Mouse (Mus musculus): ENCODE data around the gene 2310061I04Rik. TPM values are rescaled to one million over a fixed set of nuclear protein-coding genes. Genes with fewer than 3 reads are reported as not detected.

Gene 2310061I04Rik
- polyA plus RNA-seq, 1 experiment from 2014 or later, result 74.2 TPM

DNA sequence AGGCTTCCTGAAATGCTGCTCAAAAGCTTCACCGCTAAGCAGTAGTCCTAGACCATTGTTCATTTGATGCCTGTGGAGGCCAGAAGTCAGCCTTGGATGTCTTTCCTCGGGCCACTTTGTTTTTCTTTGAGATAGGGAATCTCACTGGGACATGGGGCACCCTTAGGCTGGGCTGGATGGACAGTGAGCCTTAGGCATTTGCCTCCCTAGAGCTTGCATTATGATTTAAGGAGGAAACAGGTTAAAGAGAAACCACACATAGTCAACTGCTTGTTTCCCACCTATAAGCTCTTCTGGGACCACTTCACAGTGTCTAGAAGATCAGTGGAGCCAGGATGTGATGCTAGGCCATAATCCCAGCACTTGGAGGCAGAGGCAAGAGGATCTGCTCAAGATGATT, 37.4 kb downstream of the 2310061I04Rik start:
- no peak overlapping the region for H3K9ac ChIP-seq (replicated peaks; ENCODE audit: low read depth, low read length)
- peaks cover 5% of the 10 kb centered on the region; the same call in 1 of the 2 replicates for H3K4me1 ChIP-seq (ENCODE audit: control insufficient read depth, insufficient read depth, low read length)
- H3K4me3 ChIP-seq (ENCODE audit: low read depth, low read length), result no peak overlapping the region
- no peaks in the 10 kb centered on the region for H3K27me3 ChIP-seq (ENCODE audit: control insufficient read depth, insufficient read depth, low read length)
- 68% methylated on average over 2 of the region's 2 CpGs for WGBS
- H3K9me3 ChIP-seq (ENCODE audit: control insufficient read depth, low read length), result no peaks in the 10 kb centered on the region
- H3K36me3 ChIP-seq (ENCODE audit: control insufficient read depth, insufficient read depth, low read length), result peaks cover 8% of the 10 kb centered on the region; the same call in 1 of the 2 replicates
- H3K4me2 ChIP-seq (ENCODE audit: low read depth, low read length), result no peak overlapping the region
- no peak overlapping the region for H3K27ac ChIP-seq (ENCODE audit: low read depth, low read length)
- no peak for ATAC-seq (ENCODE audit: low read depth)

GRCm38 (mm10) chr17:35859371-35859770, 37.9 kb downstream of the 2310061I04Rik start:
- 92% methylated on average over 1 of the region's 1 CpGs for WGBS
- ATAC-seq (ENCODE audit: low read depth), result no peak

GRCm38 (mm10) chr17:35850974-35851373, 46.3 kb downstream of the 2310061I04Rik start:
- Histone ChIP-seq H3K36me3 (ENCODE audit: control insufficient read depth, insufficient read depth, low read length) (peaks cover 36% of the 10 kb centered on the region), H3K9me3 (ENCODE audit: control insufficient read depth, low read length) (no peaks in the 10 kb centered on the region), H3K4me3 (ENCODE audit: low read depth, low read length) (no peak overlapping the region), H3K27me3 (ENCODE audit: control insufficient read depth, insufficient read depth, low read length) (no peaks in the 10 kb centered on the region), H3K4me1 (ENCODE audit: control insufficient read depth, insufficient read depth, low read length) (no peaks in the 10 kb centered on the region), H3K4me2 (ENCODE audit: low read depth, low read length) (no peak overlapping the region), H3K9ac (replicated peaks; ENCODE audit: low read depth, low read length) (no peak overlapping the region), H3K27ac (ENCODE audit: low read depth, low read length) (no peak overlapping the region)
- 96% methylated on average over 3 of the region's 3 CpGs for WGBS
- ATAC-seq (ENCODE audit: low read depth), result no peak

More at GRCm38 (mm10) chr17:35859371-35859770, 37.9 kb downstream of the 2310061I04Rik start:
- Histone ChIP-seq H3K9ac (replicated peaks; ENCODE audit: low read depth, low read length) (no peak overlapping the region), H3K4me1 (ENCODE audit: control insufficient read depth, insufficient read depth, low read length) (0 out of 2 replicates have a peak, but pooled peaks cover 3% of the 10 kb centered on the region), H3K4me2 (ENCODE audit: low read depth, low read length) (no peak overlapping the region), H3K36me3 (ENCODE audit: control insufficient read depth, insufficient read depth, low read length) (peaks cover 8% of the 10 kb centered on the region; the same call in 1 of the 2 replicates), H3K4me3 (ENCODE audit: low read depth, low read length) (no peak overlapping the region), H3K27me3 (ENCODE audit: control insufficient read depth, insufficient read depth, low read length) (no peaks in the 10 kb centered on the region), H3K9me3 (ENCODE audit: control insufficient read depth, low read length) (no peaks in the 10 kb centered on the region), H3K27ac (ENCODE audit: low read depth, low read length) (no peak overlapping the region)

- Histone ChIP-seq H3K9ac (replicated peaks; ENCODE audit: low read depth, low read length) (no peak overlapping the region), H3K27me3 (ENCODE audit: control insufficient read depth, insufficient read depth, low read length) (no peaks in the 10 kb centered on the region), H3K9me3 (ENCODE audit: control insufficient read depth, low read length) (no peaks in the 10 kb centered on the region), H3K4me3 (ENCODE audit: low read depth, low read length) (no peak overlapping the region), H3K4me1 (ENCODE audit: control insufficient read depth, insufficient read depth, low read length) (no peaks in the 10 kb centered on the region), H3K4me2 (ENCODE audit: low read depth, low read length) (no peak overlapping the region), H3K27ac (ENCODE audit: low read depth, low read length) (no peak overlapping the region), H3K36me3 (ENCODE audit: control insufficient read depth, insufficient read depth, low read length) (peaks cover 32% of the 10 kb centered on the region)
- ATAC-seq (ENCODE audit: low read depth), result peak; percentile 28; the same call in 1 of the 2 replicates
- 37% methylated on average over 1 of the region's 1 CpGs for WGBS
These were observed 49.1 kb downstream of the 2310061I04Rik start for GRCm38 (mm10) chr17:35848112-35848511.

- H3K27me3 ChIP-seq (ENCODE audit: control insufficient read depth, insufficient read depth, low read length), result no peaks in the 10 kb centered on the region
- no peak overlapping the region for H3K27ac ChIP-seq (ENCODE audit: low read depth, low read length)
- H3K9me3 ChIP-seq (ENCODE audit: control insufficient read depth, low read length), result no peaks in the 10 kb centered on the region
- ATAC-seq (ENCODE audit: low read depth), result no peak
- peaks cover 12% of the 10 kb centered on the region for H3K36me3 ChIP-seq (ENCODE audit: control insufficient read depth, insufficient read depth, low read length)
- no peak overlapping the region for H3K4me3 ChIP-seq (ENCODE audit: low read depth, low read length)
- no peak overlapping the region for H3K9ac ChIP-seq (replicated peaks; ENCODE audit: low read depth, low read length)
- no peak overlapping the region for H3K4me2 ChIP-seq (ENCODE audit: low read depth, low read length)
- H3K4me1 ChIP-seq (ENCODE audit: control insufficient read depth, insufficient read depth, low read length), result peaks cover 10% of the 10 kb centered on the region; the same call in 1 of the 2 replicates
- WGBS, result 95% methylated on average over 3 of the region's 3 CpGs
These were observed 53.7 kb downstream of the 2310061I04Rik start for GRCm38 (mm10) chr17:35843514-35843913.

MicroRNA genes within 50 kb of the gene (microRNA counts, 519-probe panel; counts per million panel counts)
- microRNA mmu-miR-1894-3p (not detected), microRNA mmu-miR-1894-5p (not detected)

Small RNA genes lying within 50 kb of the gene (microRNA-seq; reads per million reads assigned to microRNA genes)
- gene Gm28033 (not detected), gene Mir1894 (not detected)

Other genes starting within 250 kb of the 2310061I04Rik start
- gene Vars2, start 229.8 kb downstream of the 2310061I04Rik start, polyA plus RNA-seq (2014; fragmentation: Nextera tagmentation; extraction: Ambion mirVana), result 10.7 and 11.7 TPM in 2 replicates
- gene Gtf2h4, start 223.7 kb downstream of the 2310061I04Rik start, polyA plus RNA-seq (2014; fragmentation: Nextera tagmentation; extraction: Ambion mirVana), result 20.7 and 21.0 TPM in 2 replicates
- 48.6 and 65.6 TPM in 2 replicates for gene Ddr1, start 192.8 kb downstream of the 2310061I04Rik start, polyA plus RNA-seq (2014; fragmentation: Nextera tagmentation; extraction: Ambion mirVana)
- gene Ier3, start 75.7 kb downstream of the 2310061I04Rik start, polyA plus RNA-seq (2014; fragmentation: Nextera tagmentation; extraction: Ambion mirVana), result 4.2 and 6.9 TPM in 2 replicates
- gene Flot1, start 74.2 kb downstream of the 2310061I04Rik start, polyA plus RNA-seq (2014; fragmentation: Nextera tagmentation; extraction: Ambion mirVana), result 100 and 121 TPM in 2 replicates
- gene Tubb5, start 59.1 kb downstream of the 2310061I04Rik start, polyA plus RNA-seq (2014; fragmentation: Nextera tagmentation; extraction: Ambion mirVana), result 1,611 and 1,626 TPM in 2 replicates
- 6.0 and 8.5 TPM in 2 replicates for gene Mdc1, start 55.9 kb downstream of the 2310061I04Rik start, polyA plus RNA-seq (2014; fragmentation: Nextera tagmentation; extraction: Ambion mirVana)
- 15.7 and 16.9 TPM in 2 replicates for gene Nrm, start 36.1 kb downstream of the 2310061I04Rik start, polyA plus RNA-seq (2014; fragmentation: Nextera tagmentation; extraction: Ambion mirVana)
- 18.0 and 27.3 TPM in 2 replicates for gene Ppp1r18, start 31.8 kb downstream of the 2310061I04Rik start, polyA plus RNA-seq (2014; fragmentation: Nextera tagmentation; extraction: Ambion mirVana)
- gene Dhx16, start 17.6 kb downstream of the 2310061I04Rik start, polyA plus RNA-seq (2014; fragmentation: Nextera tagmentation; extraction: Ambion mirVana), result 22.4 and 37.5 TPM in 2 replicates
- gene Atat1, start 12.6 kb upstream of the 2310061I04Rik start, polyA plus RNA-seq (2014; fragmentation: Nextera tagmentation; extraction: Ambion mirVana), result 448 and 481 TPM in 2 replicates
- 65.3 and 66.2 TPM in 2 replicates for gene Mrps18b, start 19.0 kb upstream of the 2310061I04Rik start, polyA plus RNA-seq (2014; fragmentation: Nextera tagmentation; extraction: Ambion mirVana)
- 31.9 and 39.0 TPM in 2 replicates for gene Ppp1r10, start 19.0 kb upstream of the 2310061I04Rik start, polyA plus RNA-seq (2014; fragmentation: Nextera tagmentation; extraction: Ambion mirVana)
- 71.1 and 81.1 TPM in 2 replicates for gene Abcf1, start 72.3 kb upstream of the 2310061I04Rik start, polyA plus RNA-seq (2014; fragmentation: Nextera tagmentation; extraction: Ambion mirVana)
- 45.9 and 50.3 TPM in 2 replicates for gene Gnl1, start 82.4 kb upstream of the 2310061I04Rik start, polyA plus RNA-seq (2014; fragmentation: Nextera tagmentation; extraction: Ambion mirVana)
- 65.3 and 78.2 TPM in 2 replicates for gene Prr3, start 82.8 kb upstream of the 2310061I04Rik start, polyA plus RNA-seq (2014; fragmentation: Nextera tagmentation; extraction: Ambion mirVana)
- 11.0 and 12.7 TPM in 2 replicates for gene H2-T24, start 123.1 kb upstream of the 2310061I04Rik start, polyA plus RNA-seq (2014; fragmentation: Nextera tagmentation; extraction: Ambion mirVana)
- 2.6 and 3.8 TPM in 2 replicates for gene H2-T23, start 135.4 kb upstream of the 2310061I04Rik start, polyA plus RNA-seq (2014; fragmentation: Nextera tagmentation; extraction: Ambion mirVana)
- gene H2-T22, start 145.3 kb upstream of the 2310061I04Rik start, polyA plus RNA-seq (2014; fragmentation: Nextera tagmentation; extraction: Ambion mirVana), result 5.9 and 8.9 TPM in 2 replicates
- not detected in 2 replicates for gene Gm6034, start 145.5 kb upstream of the 2310061I04Rik start, polyA plus RNA-seq (2014; fragmentation: Nextera tagmentation; extraction: Ambion mirVana)
- not detected in 2 replicates for gene Gm11127, start 160.9 kb upstream of the 2310061I04Rik start, polyA plus RNA-seq (2014; fragmentation: Nextera tagmentation; extraction: Ambion mirVana)
- gene Gm19684, start 224.2 kb upstream of the 2310061I04Rik start, polyA plus RNA-seq (2014; fragmentation: Nextera tagmentation; extraction: Ambion mirVana), result not detected in 2 replicates
- not detected in 2 replicates for gene Gm7030, start 232.0 kb upstream of the 2310061I04Rik start, polyA plus RNA-seq (2014; fragmentation: Nextera tagmentation; extraction: Ambion mirVana)

All from neural tube, embryonic 14.5 days (tissue).